ENCODE assay signal across 1 mouse cellular context in genomic region chr19:16780790-16781384, GRCm38 (mm10).
A peak's percentile ranks its signal among the peaks of the same experiment; 100 is the strongest.
TF ChIP-seq lines count a peak whose summit lies in the region.

Vps13a (minus strand) TSS chr19:16780933.

TF ChIP-seq in MEL, 35 proteins besides CTCF, POLR2A, EP300 and RAD21 (continued from another document):
- TF ChIP-seq NRF1 (IDR thresholded peaks at IDR 0.05; ENCODE audit: insufficient read depth, low read depth, low read length, poor library complexity, severe bottlenecking) (peak; percentile 95), SMC3 (IDR thresholded peaks at IDR 0.05; ENCODE audit: low read depth, low read length) (no peak), ELF1 (IDR thresholded peaks at IDR 0.05; ENCODE audit: low read depth, low read length) (peak; percentile 82), ZMIZ1 (IDR thresholded peaks at IDR 0.05; ENCODE audit: low read depth, low read length) (peak; percentile 75)
